Mouse (Mus musculus): ENCODE data around the gene Prpsap2.

Prpsap2 gene

DNA sequence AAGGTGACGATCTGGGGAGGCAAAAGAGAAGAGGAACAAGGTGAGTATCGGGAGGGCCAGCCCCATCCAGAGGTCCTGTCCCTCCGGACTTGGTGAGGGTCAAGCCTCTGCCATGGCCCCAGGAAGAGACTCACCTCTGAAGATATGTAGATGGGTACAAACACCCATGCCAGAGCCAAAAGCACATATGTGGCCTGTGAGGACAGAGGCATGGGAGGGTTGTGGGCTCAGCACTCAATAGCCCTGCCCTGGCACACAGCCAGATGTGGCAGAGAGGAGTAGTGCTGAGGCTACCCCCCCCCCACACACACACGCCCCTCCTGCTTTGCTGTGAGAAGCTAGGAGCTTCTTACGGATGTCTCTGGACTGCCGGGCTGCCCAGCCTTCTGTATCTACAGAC, 46.8 kb downstream of the Prpsap2 start:
- DNase-seq (ENCODE audit: low spot score in 2 of 2) = peak in 1 of 2 experiments; percentile 44

DNA sequence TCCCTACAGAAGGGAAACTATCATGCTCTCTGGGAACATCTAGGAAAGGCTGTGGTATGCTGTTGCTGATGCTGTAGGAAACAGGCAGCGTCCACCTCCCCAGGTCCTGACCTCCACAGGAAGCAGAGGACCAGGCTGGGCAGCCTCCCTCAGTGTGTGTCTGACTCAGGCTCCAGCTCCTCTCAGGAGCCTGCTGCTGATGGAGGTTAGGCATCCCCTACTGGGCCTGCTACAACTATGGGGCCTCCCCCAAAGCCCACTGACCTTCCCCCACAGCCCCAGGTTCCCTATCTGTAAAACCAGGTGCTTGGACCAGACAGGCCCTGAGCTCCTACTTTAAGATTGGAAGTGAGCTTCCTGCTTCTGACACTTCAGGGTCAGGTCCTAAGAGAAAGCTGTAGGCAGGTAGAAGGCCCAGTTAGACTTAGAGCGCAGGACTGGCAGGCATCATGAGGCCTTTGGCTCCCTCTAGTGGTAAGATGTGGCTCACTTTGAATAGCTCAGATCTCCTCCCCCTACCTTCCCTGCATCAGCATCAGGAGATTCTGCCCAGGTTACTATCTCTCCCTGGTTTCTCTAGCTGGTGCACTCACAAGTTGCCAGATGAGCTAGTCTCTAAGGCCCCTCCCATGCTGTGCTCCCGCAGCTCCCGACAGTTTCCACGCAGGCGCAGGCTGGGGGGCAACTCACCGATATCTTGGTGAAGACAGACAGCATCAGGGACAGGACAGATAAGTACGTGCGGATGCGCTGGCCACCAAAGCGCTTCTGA, 47.4 kb downstream of the Prpsap2 start:
- peak; percentile 82 to 84 for DNase-seq (ENCODE audit: low spot score in 2 of 2)

DNA sequence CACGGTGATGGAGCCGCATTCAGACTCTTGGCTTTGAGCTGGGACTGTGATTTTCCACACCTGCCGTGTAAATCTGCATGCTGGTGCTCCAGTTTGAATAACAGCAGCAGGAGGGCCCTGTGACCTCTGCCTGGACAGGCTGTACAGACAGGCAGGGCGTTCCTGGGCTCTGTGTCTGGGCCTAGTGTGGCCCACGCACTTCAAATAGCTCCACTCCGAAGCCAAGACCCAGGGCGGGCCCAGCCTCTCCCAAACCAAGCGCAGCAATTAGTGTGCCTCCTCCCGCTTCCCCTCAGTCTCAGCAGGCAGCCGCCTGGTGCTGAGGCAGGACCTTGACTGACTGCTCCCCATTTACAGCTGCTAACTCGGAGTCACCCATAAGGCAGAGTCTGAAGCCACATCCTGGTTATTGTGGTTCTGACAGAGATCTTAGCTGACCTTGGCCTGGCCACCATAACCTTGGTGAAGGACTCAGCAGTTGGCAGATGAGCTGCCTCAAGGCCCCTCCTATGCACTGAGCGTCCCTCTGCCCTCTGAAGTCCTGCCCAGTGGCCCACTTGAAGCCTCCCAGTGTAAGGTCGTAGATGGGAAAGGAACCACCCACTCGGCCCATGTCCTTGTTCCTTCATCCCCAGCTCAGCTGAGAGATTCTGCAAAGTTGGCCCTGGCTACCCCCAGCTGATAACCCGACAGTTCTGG, 48.6 kb downstream of the Prpsap2 start:
- DNase-seq (ENCODE audit: low spot score in 2 of 2) = no peak

DNA sequence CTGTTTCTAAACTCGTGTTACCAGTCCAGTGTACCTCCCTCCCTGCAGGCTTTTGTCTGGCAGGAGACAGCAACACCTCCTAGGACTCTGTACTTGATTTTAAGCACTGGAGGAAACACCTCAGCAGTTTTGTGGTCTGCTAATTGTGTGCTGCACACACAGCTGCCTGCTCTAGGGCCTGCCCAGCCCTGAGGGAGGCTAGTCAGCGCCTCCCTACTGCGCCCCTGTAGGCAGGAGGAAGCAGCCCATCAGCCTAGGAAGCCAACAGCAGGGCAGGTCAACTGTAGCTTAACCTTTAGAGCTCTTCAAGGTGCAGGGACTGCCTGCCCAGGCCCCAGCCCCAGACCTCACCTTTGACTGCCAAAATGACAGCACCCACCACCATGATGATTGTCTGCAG, 53.0 kb downstream of the Prpsap2 start:
- DNase-seq (ENCODE audit: low spot score in 2 of 2) = no peak

DNA sequence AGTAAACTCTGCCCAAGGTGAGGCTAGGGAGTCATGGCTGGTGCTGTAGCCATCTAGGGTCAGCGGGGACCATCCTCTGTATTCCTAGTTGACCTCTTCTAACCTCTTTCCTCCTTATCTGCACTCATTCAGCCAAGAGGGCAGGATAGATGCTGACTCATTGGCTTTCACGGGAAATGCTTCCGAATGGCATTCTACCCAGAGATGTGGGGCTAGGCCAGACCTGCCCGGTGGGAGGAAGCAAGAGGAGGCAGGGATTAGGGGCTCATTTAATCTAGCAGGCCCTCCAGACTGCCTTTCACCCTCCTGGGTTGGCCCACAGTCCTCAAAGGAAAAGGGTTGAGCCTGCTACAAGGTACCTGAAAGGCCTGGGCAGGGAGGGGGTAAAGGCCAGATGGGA, 55.7 kb downstream of the Prpsap2 start:
- DNase-seq (ENCODE audit: low spot score in 2 of 2) = no peak

DNA sequence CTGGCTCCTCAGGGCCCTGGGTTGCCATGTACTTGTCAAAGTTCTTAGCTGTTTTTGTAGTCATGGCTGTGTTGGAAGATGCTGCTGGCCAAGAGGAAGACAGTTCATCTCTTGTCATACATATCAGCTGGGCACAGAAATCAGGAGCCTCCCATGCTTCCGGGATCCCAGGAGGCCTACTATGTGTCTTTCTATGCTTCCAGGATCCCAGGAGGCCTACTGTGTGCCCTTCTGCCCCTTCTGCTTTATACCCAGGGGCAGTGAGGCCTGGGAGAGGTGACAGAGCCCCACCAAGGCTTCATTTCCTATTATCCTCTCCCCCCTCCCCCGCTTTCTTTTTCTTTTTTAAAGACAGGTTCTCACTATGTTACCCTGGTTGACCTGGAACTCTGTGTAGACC, 56.3 kb downstream of the Prpsap2 start:
- no peak for DNase-seq (ENCODE audit: low spot score in 2 of 2)

DNA sequence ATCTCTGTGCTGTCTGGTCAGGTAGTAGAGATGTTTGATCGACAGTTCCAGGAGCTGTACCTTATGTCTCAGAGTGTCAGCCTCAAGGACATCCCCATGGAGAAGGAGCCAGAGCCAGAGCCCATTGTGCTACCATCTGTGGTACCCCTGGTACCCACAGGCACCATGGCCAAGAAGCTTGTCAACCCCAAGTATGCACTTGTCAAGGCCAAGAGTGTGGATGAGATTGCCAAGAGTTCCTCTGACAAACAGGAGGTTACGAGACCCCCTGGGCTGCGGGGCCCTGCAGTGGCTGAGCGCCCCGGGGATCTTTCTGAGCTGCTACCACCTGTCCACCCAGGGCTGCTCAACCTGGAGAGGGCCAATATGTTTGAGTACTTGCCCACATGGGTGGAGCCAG, 59.4 kb downstream of the Prpsap2 start:
- no peak for DNase-seq (ENCODE audit: low spot score in 2 of 2)

DNA sequence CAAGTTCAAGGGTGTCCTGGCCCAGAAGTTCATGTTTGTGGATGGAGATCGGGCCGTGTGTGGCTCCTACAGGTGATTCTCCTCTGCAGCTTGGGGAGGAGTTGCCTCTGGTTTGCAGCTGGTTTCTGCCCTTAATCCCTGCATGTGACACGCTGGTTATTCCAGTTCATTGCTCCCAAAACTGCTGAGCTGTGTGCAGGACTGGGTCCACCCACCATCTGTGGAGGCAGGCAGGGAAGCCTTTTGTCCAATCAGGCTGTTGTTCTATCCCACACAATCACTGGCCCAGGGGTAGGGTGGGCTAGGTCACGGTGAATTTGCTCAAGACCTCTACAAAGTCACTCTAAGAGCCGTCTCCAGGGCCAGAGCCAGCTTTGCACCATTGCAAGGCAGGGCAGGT, 60.2 kb downstream of the Prpsap2 start:
- DNase-seq (ENCODE audit: low spot score in 2 of 2) = no peak

DNA sequence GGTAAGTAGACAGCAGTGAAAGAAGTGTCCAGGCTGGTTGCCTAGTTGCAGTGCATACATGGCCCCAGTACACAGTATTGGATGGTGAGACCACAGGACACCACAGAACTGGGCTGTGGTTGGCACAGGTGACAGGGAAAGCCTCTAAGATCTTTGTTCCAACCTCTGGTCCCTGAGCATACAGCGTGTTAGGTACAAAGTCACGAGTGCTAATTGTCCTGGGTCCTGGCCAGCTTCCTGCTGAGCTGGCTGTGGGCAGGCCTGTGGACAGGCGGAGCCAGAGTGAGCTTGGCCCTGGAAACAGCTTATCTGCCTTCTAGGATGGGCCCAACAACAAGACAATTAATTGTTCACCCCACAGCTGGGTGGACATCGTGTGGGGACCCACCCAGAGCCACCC, 62.0 kb downstream of the Prpsap2 start:
- no peak for DNase-seq (ENCODE audit: low spot score in 2 of 2)

DNA sequence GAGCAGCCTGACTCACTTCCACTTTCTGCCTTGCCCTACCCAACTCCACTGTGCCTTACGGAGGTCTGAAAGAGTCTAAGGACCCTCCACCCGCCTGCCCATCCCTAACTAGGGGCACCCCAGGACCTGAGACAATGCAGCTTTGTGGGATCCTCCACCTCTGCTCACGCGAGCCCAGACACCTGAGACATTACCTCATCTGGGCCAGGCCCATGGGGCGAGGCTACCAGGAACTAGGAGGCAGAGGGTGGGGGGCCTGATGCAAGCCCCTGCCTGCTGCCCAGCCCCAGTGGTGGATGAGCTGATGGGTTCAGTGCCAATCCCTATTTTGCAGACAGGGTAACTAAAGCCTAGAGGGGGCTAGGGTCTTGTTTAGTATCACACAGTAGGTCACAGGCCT, 62.4 kb downstream of the Prpsap2 start:
- DNase-seq (ENCODE audit: low spot score in 2 of 2) = no peak

DNA sequence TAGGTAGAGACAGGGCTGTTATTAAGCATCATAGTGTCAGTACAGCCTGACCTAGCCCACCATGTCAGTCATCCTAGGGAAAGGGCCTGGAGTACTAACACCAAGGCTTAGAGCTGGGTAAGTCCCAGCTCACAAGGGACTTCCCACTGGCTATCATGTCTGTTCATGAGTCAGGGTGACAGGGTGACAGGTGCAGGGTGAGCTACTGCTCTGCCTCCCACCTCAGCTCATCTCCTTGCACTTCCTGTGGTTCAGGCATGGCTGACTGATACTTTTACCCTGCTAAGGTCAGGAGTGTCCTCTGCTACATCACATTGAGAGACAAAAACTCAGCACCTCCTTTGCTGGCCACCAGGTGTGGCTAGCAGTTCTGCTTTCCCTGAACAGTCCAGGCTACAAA, 63.0 kb downstream of the Prpsap2 start:
- no peak for DNase-seq (ENCODE audit: low spot score in 2 of 2)

DNA sequence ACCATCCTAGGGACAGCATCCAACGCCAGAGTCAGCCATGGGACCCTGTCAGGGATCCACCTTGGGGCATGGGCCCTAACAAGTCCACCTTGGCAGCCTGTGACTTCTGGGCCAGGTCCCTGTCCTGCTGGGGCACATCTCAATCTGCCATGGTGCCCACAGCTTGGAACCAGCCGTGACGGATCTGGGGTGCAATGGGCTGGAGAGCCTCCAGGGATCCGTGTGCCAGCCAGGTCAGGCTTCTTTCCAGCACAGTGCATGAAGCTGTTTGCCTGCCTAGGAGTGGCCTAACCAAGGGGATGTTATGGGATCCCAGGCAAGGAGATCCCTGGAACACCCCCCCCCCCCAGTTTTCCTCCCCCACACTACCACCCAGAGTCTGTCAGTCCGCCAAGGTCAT, 68.9 kb downstream of the Prpsap2 start:
- DNase-seq (ENCODE audit: low spot score in 2 of 2) = no peak

DNA sequence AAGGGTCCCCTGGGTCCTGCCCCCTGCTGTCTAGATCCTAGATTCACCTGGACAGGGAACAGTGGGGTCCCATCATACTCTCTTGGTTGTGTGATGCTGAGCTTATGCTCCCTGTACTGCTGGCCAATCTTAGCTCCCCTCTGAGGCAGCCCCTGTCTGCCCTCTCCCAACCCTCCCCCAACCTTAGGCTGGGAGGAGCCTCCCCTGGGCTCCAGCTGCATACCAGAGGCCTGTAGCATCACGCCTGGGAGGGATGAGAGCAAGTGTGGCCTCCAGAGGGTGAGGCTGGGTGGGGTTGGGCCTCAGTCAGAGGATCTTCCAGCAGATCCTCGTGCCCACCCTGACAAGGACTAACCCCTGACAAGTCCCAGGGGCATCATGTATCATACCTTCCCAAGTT, 74.3 kb downstream of the Prpsap2 start:
- DNase-seq (ENCODE audit: low spot score in 2 of 2) = no peak

DNA sequence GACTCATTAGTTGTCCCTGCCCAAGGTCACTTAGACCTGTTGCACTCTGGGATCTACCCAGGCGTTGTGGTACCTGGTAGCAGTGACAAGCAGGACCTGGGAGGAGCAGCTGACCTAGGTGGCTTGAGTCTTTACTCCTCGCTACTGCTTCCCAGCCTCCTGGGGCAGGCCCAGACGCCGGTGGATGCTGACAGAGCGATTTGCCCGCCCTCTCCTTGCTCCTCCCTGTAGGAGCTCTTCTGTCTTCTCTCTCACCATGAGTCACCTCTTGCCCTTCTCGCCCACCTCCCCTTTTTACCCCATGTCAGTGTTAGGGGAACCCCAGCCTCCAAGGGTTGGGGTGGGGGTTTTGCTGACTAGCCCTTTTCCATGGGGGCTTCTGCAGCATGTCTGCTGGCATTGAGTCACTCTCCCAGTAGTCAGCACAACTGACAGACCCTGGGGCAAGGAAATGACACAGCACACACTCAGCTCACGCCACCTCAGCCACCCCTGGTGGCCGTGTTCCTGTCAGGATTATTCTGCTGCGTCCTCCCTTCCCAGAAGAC, 74.9 kb downstream of the Prpsap2 start:
- no peak for DNase-seq (ENCODE audit: low spot score in 2 of 2)

DNA sequence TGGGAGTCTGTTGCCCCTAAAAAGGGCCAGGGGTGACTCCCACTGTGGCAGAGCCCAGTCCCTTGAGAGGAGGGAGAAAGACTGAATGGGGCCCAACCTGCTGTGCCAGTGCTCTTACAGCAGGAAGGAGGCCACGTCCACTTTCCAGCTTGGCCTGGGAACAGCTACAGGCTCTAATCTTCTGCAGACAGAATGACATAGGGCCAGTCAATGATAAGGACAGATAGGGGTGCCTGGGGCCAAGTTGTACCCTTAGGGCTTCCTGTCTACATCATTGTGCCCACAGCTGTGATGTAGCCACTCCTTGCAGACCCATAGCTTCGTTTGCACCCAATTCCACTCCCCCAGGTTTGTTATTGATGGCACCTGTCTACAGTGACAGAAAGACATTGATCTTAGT, 75.7 kb downstream of the Prpsap2 start:
- DNase-seq (ENCODE audit: low spot score in 2 of 2) = no peak

DNA sequence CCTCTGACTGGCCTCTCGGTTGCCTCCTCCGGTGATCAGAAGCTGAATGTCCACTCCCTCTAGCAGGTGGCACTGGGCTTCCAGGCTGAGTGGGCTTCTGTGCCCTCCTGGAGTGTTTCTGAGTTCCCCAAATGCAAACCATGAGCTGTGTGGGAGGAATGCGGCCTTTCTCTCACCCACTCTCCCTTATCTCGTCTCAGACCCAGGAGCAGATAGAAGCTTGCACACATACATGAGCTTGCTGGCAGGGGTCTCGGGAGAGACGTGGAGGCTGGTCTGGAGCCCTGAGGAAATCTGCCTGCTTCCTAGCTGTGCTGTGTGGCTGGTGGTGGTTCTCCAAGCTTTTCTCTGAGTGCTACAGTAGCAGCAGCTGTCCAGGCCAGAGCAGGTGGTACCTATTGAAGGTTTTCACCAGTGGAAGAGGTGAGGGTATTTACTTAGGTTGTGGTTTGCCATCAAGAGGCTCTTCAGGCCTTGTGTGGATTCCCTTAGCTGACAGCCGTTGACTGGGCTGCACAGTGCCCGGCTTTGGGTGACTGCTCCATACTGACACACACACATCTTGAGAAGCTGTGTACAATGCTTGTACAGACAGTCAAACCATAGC, 76.7 kb downstream of the Prpsap2 start:
- DNase-seq (ENCODE audit: low spot score in 2 of 2) = no peak

DNA sequence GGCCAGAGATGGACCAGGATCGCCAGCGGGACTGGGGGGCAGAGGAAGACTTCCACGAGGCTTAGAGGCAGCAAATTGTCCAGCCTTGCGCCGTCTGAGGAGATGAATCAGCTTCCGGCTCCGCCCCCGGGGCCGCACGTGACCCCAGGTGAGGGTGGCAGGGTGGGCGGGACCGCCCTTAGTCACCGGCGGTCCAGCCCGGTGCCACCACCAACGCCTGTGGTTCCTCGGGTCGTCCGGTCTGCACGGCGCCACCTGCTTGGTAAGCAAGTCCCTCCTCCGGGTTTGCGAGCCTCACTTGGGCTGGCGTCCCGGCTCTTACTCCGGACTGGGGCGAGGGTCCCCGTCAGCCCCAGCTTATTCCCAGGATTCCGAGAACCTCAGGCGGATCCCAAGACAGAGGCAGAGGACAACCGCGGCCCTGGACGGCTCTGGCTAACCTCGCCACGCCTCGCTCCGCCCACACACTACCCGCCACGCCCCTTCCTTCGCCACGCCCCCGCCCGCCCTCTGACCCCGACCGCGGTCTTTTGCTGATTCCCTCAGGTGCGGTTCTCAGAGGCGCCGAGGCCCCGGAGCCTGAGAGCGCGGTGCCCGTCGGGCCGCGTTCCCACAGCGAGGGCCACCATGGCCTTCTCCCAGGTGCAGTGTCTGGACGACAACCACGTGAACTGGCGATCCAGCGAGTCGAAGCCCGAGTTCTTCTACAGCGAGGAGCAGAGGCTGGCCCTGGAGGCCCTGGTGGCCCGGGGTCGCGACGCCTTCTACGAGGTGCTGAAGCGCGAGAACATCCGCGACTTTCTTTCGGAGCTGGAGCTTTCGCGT, 77.8 kb downstream of the Prpsap2 start, which contains the start of gene Fam83g:
Gene Fam83g, plus strand, starts transcription at position 185 of the 825 bp plus-strand sequence.
- no peak for DNase-seq (ENCODE audit: low spot score in 2 of 2)
